Mouse (Mus musculus) right cerebral cortex, postnatal 36 days (tissue): Measurements from ENCODE around the gene Als2cr12.
"Not testable (repeated sequence)": the region's sequence is repeated elsewhere in the genome, so short reads cannot be mapped to it uniquely, and the experiment has no call there.

ENCODE experiments used
- DNase-seq, 2 experiments: peaks; one replicate each; pipeline ENCODE4 v3.0.0; 2022; ENCODE audit warnings: low spot score in 2 of 2, mixed read lengths in 1 of 2

Gene Als2cr12

GRCm38 (mm10) chr1:58719356-58719945 lies 23.7 kb upstream of the Als2cr12 start:
- no peak for DNase-seq

- DNase-seq, result no peak
Measured at GRCm38 (mm10) chr1:58717589-58718270, 21.9 kb upstream of the Als2cr12 start.

GRCm38 (mm10) chr1:58716883-58717220 lies 21.1 kb upstream of the Als2cr12 start:
- no peak for DNase-seq

GRCm38 (mm10) chr1:58716162-58716882 lies 20.5 kb upstream of the Als2cr12 start:
- no peak for DNase-seq

- no peak for DNase-seq
Measured at GRCm38 (mm10) chr1:58715536-58715935, 19.7 kb upstream of the Als2cr12 start.

- no peak for DNase-seq
Measured at GRCm38 (mm10) chr1:58714361-58714760, 18.6 kb upstream of the Als2cr12 start.

- DNase-seq, result peak in 1 of 2 experiments; percentile 27
Measured at GRCm38 (mm10) chr1:58713893-58714231, 18.1 kb upstream of the Als2cr12 start.

GRCm38 (mm10) chr1:58713081-58713892 lies 17.5 kb upstream of the Als2cr12 start:
- peak in 1 of 2 experiments; percentile 12 for DNase-seq

- no peak for DNase-seq
Measured at GRCm38 (mm10) chr1:58712076-58713061, 16.6 kb upstream of the Als2cr12 start.

GRCm38 (mm10) chr1:58711365-58712016 lies 15.7 kb upstream of the Als2cr12 start, which contains the start of gene Cflar:
Gene Cflar, plus strand, starts transcription at chr1:58711508.
- peak; percentile 19 to 20 for DNase-seq

GRCm38 (mm10) chr1:58710711-58711364 lies 15.0 kb upstream of the Als2cr12 start:
- no peak for DNase-seq

GRCm38 (mm10) chr1:58710043-58710442 lies 14.3 kb upstream of the Als2cr12 start:
- DNase-seq, result not testable (repeated sequence)

GRCm38 (mm10) chr1:58700580-58701162 lies 4.9 kb upstream of the Als2cr12 start:
- not testable (repeated sequence) for DNase-seq

- no peak for DNase-seq
Measured at GRCm38 (mm10) chr1:58699988-58700387, 4.2 kb upstream of the Als2cr12 start.

- DNase-seq, result no peak
Measured at GRCm38 (mm10) chr1:58698781-58699180, 3.0 kb upstream of the Als2cr12 start.

- peak in 1 of 2 experiments; percentile 22 for DNase-seq
Measured at GRCm38 (mm10) chr1:58697607-58698006, 1.8 kb upstream of the Als2cr12 start.

- no peak for DNase-seq
Measured at GRCm38 (mm10) chr1:58693696-58694095, 2.1 kb downstream of the Als2cr12 start.

GRCm38 (mm10) chr1:58691718-58692117 lies 4.1 kb downstream of the Als2cr12 start:
- not testable (repeated sequence) for DNase-seq

GRCm38 (mm10) chr1:58690834-58691488 lies 4.8 kb downstream of the Als2cr12 start:
- DNase-seq, result not testable (repeated sequence)
